Mouse (Mus musculus) spleen, adult 2 months (tissue): ENCODE results near the gene Tspoap1.

Experiments used
- CTCF ChIP-seq: fragments of 200-500 bp; IDR thresholded peaks from 2 replicates; pipeline ENCODE4 v1.5.1; 2011; ENCODE audit warnings: mild to moderate bottlenecking, inconsistent platforms; ENCODE audit not compliant: insufficient read depth, insufficient read length, insufficient replicate concordance; ENCODE audit errors: extremely low read depth
- POLR2A ChIP-seq: fragments of 200-500 bp; IDR thresholded peaks from 2 replicates; pipeline ENCODE4 v1.6.1; 2011; ENCODE audit warnings: low read depth, low read length, inconsistent platforms

DNA sequence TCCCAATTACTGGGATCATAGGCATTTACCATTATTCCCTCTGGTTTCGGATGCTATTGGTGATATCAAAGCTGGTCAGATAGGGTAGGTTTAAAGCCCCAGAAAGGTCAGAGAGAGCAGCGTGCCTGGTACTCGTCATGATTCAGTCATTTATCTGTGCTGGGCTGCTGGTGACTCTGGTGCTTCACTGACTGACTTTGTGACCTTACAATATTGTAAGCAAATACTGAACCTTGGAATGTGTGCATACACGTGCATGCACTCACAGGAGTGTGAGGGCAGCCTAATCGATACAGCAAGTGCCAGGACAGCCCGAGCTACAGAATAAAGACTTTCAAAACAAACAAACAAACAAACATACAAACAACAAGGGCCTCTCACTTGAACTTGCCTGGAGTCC is 24.6 kb upstream of the Tspoap1 start:
- TF ChIP-seq CTCF, result no peak
- no peak for TF ChIP-seq POLR2A
